Mouse (Mus musculus): ENCODE data around the gene Kpna7. TPM values are rescaled to one million over a fixed set of nuclear protein-coding genes. Genes with fewer than 3 reads are reported as not detected.

The Kpna7 gene
- polyA plus RNA-seq, 1 experiment from 2014 or later = not detected

DNA sequence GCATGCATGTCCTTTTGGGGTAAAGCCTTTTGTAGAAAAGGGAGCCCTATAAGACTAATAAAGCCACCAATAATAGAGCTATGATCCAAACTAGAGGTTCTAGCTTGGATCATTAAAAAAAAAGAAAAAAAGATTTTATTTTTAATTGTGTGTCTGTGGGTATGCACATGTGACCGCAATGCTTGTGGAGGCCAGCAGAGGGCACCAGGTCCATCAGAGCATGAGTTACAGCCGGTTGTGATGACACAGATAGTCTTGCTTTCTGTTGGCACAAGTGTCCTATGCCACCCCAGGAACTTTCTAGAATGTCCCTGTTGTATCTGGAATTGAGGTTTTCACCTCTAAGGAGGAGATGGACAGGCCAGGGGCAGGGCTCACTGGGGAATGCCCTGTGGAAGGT is 35.6 kb upstream of the Kpna7 start:
- ATAC-seq (replicated peaks; ENCODE audit: low FRiP score) (no peak), DNase-seq (ENCODE audit: low spot score) (no peak)
- peaks cover 6% of the 10 kb centered on the region; the same call in 1 of the 2 replicates for H3K27me3 ChIP-seq (ENCODE audit: control insufficient read depth, insufficient read depth, low read length)
- peaks cover under 1% of the 10 kb centered on the region; the same call in 1 of the 2 replicates for H3K36me3 ChIP-seq (ENCODE audit: control insufficient read depth, insufficient read depth, low read length)
- no peaks in the 10 kb centered on the region for H3K9me3 ChIP-seq (ENCODE audit: control insufficient read depth, low read length)
- no peak overlapping the region for H3K9ac ChIP-seq (ENCODE audit: low read length)
- H3K4me1 ChIP-seq (replicated peaks; ENCODE audit: control insufficient read depth, insufficient read depth, low read length) = 0 out of 2 replicates have a peak, but pooled peaks cover 2% of the 10 kb centered on the region
- 93% methylated on average over 2 of the region's 2 CpGs for WGBS
- H3K27ac ChIP-seq (ENCODE audit: low read depth, low read length) = no peak overlapping the region
- no peak overlapping the region for H3K4me3 ChIP-seq (ENCODE audit: low read depth, low read length)
- H3K4me2 ChIP-seq (ENCODE audit: low read depth, low read length, severe bottlenecking) = no peak overlapping the region

- Histone ChIP-seq H3K4me3 (ENCODE audit: low read depth, low read length) (no peak overlapping the region), H3K27me3 (ENCODE audit: control insufficient read depth, insufficient read depth, low read length) (peaks cover 9% of the 10 kb centered on the region; the same call in 1 of the 2 replicates), H3K4me1 (replicated peaks; ENCODE audit: control insufficient read depth, insufficient read depth, low read length) (0 out of 2 replicates have a peak, but pooled peaks cover 4% of the 10 kb centered on the region), H3K36me3 (ENCODE audit: control insufficient read depth, insufficient read depth, low read length) (no peaks in the 10 kb centered on the region), H3K27ac (ENCODE audit: low read depth, low read length) (no peak overlapping the region), H3K4me2 (ENCODE audit: low read depth, low read length, severe bottlenecking) (no peak overlapping the region), H3K9ac (ENCODE audit: low read length) (no peak overlapping the region), H3K9me3 (ENCODE audit: control insufficient read depth, low read length) (no peaks in the 10 kb centered on the region)
- 88% methylated on average over 5 of the region's 5 CpGs for WGBS
- ATAC-seq (replicated peaks; ENCODE audit: low FRiP score) = no peak
- no peak for DNase-seq (ENCODE audit: low spot score)
These were observed 34.6 kb upstream of the Kpna7 start for GRCm38 (mm10) chr5:145118461-145118860.

DNA sequence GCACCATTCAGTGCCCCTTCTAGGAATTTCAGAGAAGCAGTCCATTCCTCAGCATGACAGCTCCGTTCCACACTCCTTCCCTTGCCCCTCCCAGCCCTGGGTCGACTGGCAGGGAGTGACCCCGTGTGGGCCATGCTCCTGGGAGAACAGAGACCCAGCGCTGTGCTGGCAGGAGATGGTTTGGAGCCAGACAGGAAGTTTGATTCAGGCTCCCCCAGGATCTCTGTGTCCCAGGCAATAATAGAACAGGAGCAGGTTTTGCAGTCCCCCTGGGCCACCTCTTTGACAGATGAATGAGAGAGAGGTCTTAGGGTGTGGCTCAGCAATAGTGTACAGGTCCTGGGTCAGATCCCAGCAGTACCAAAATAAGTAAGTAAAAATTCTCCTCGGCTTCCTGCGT is 34.2 kb upstream of the Kpna7 start:
- no peak overlapping the region for H3K27ac ChIP-seq (ENCODE audit: low read depth, low read length)
- peaks cover 9% of the 10 kb centered on the region; the same call in 1 of the 2 replicates for H3K27me3 ChIP-seq (ENCODE audit: control insufficient read depth, insufficient read depth, low read length)
- DNase-seq (ENCODE audit: low spot score) (no peak), ATAC-seq (replicated peaks; ENCODE audit: low FRiP score) (no peak)
- no peaks in the 10 kb centered on the region for H3K36me3 ChIP-seq (ENCODE audit: control insufficient read depth, insufficient read depth, low read length)
- no peak overlapping the region for H3K4me2 ChIP-seq (ENCODE audit: low read depth, low read length, severe bottlenecking)
- H3K4me3 ChIP-seq (ENCODE audit: low read depth, low read length) = no peak overlapping the region
- H3K9me3 ChIP-seq (ENCODE audit: control insufficient read depth, low read length) = no peaks in the 10 kb centered on the region
- H3K4me1 ChIP-seq (replicated peaks; ENCODE audit: control insufficient read depth, insufficient read depth, low read length) = 0 out of 2 replicates have a peak, but pooled peaks cover 4% of the 10 kb centered on the region
- H3K9ac ChIP-seq (ENCODE audit: low read length) = no peak overlapping the region
- WGBS = 72% methylated on average over 6 of the region's 6 CpGs

DNA sequence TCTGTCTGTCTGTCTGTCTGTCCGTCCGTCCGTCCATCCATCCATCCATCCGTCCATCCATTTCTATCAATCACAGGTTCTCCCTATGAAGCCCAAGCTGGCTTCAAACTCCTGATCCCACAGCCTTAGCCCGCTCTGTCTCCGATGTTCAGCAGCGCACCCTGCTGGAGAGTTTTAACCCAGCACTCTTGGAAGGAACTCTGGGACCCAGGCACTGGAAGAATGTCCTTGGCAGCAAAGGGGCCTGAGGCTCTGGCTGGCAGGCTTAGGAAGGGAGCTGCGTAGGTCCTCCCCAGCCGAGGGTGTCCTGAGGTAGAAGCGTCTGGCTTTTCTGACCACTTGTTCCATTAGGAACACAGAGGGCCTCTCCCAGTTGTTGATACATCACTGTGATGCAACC is 33.1 kb upstream of the Kpna7 start:
- no peak for ATAC-seq (replicated peaks; ENCODE audit: low FRiP score)
- no peak overlapping the region for H3K27ac ChIP-seq (ENCODE audit: low read depth, low read length)
- DNase-seq (ENCODE audit: low spot score) = peak; percentile 75
- 40% methylated on average over 10 of the region's 10 CpGs for WGBS
- no peak overlapping the region for H3K4me3 ChIP-seq (ENCODE audit: low read depth, low read length)
- H3K4me2 ChIP-seq (ENCODE audit: low read depth, low read length, severe bottlenecking) = no peak overlapping the region
- H3K27me3 ChIP-seq (ENCODE audit: control insufficient read depth, insufficient read depth, low read length) = peaks cover 9% of the 10 kb centered on the region; the same call in 1 of the 2 replicates
- no peaks in the 10 kb centered on the region for H3K36me3 ChIP-seq (ENCODE audit: control insufficient read depth, insufficient read depth, low read length)
- H3K9ac ChIP-seq (ENCODE audit: low read length) = no peak overlapping the region
- H3K4me1 ChIP-seq (replicated peaks; ENCODE audit: control insufficient read depth, insufficient read depth, low read length) = 0 out of 2 replicates have a peak, but pooled peaks cover 4% of the 10 kb centered on the region
- no peaks in the 10 kb centered on the region for H3K9me3 ChIP-seq (ENCODE audit: control insufficient read depth, low read length)

DNA sequence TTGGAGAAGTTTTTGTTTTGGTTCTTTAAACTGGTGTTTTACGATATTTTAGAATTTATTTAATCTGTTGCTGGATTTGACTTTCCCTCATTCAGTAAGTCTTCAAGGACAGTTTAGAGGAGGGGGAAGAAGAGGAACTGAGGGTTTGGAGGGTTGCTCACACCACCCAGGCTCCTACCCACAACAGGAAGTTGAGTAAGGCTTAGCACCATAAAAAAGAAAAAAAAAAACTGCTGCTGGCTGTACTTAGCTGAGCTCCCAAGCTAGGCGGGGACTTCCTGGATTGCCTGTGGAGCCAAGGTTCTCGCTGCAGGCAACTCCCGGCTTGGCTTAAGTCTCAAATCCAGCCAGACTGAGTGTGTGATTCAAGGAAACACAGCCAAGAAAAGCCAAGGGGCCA is 32.5 kb upstream of the Kpna7 start:
- 65% methylated on average over 4 of the region's 4 CpGs for WGBS
- no peak for ATAC-seq (replicated peaks; ENCODE audit: low FRiP score)

DNA sequence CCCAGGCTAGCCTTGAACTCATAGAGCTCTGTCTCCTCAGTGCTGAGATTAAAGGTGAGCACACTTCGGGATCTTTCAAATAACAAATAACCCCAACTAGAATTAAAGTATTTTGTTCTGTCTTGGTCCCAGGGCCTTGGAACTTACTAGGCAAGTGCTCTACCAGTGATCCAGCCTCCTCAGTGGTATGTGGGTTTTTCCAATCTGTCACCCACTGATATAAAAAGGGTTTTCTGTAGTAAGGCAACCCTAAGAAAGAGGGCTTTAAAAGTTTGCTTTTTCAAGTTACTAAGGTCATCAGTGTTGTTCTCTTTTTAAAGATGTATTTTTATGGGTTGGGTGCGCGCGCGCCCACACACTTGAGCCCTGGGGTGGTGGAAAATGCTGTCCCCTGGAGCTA is 31.9 kb upstream of the Kpna7 start:
- ATAC-seq (replicated peaks; ENCODE audit: low FRiP score) (no peak), DNase-seq (ENCODE audit: low spot score) (no peak)
- H3K4me1 ChIP-seq (replicated peaks; ENCODE audit: control insufficient read depth, insufficient read depth, low read length) = 0 out of 2 replicates have a peak, but pooled peaks cover 4% of the 10 kb centered on the region
- no peak overlapping the region for H3K4me2 ChIP-seq (ENCODE audit: low read depth, low read length, severe bottlenecking)
- no peak overlapping the region for H3K27ac ChIP-seq (ENCODE audit: low read depth, low read length)
- 93% methylated on average over 5 of the region's 5 CpGs for WGBS
- no peak overlapping the region for H3K9ac ChIP-seq (ENCODE audit: low read length)
- H3K27me3 ChIP-seq (ENCODE audit: control insufficient read depth, insufficient read depth, low read length) = peaks cover 9% of the 10 kb centered on the region; the same call in 1 of the 2 replicates
- H3K9me3 ChIP-seq (ENCODE audit: control insufficient read depth, low read length) = no peaks in the 10 kb centered on the region
- H3K36me3 ChIP-seq (ENCODE audit: control insufficient read depth, insufficient read depth, low read length) = no peaks in the 10 kb centered on the region
- no peak overlapping the region for H3K4me3 ChIP-seq (ENCODE audit: low read depth, low read length)

More for the DNA sequence above, 32.5 kb upstream of the Kpna7 start:
- Histone ChIP-seq H3K4me1 (replicated peaks; ENCODE audit: control insufficient read depth, insufficient read depth, low read length) (0 out of 2 replicates have a peak, but pooled peaks cover 4% of the 10 kb centered on the region), H3K4me2 (ENCODE audit: low read depth, low read length, severe bottlenecking) (no peak overlapping the region), H3K4me3 (ENCODE audit: low read depth, low read length) (no peak overlapping the region), H3K27ac (ENCODE audit: low read depth, low read length) (no peak overlapping the region), H3K27me3 (ENCODE audit: control insufficient read depth, insufficient read depth, low read length) (peaks cover 9% of the 10 kb centered on the region; the same call in 1 of the 2 replicates), H3K36me3 (ENCODE audit: control insufficient read depth, insufficient read depth, low read length) (no peaks in the 10 kb centered on the region), H3K9ac (ENCODE audit: low read length) (no peak overlapping the region), H3K9me3 (ENCODE audit: control insufficient read depth, low read length) (no peaks in the 10 kb centered on the region)
- DNase-seq (ENCODE audit: low spot score) = no peak

GRCm38 (mm10) chr5:145114606-145115473 is 31.0 kb upstream of the Kpna7 start:
- WGBS = 20% methylated on average over 38 of the region's 40 CpGs
- peaks cover 9% of the 10 kb centered on the region; the same call in 1 of the 2 replicates for H3K27me3 ChIP-seq (ENCODE audit: control insufficient read depth, insufficient read depth, low read length)
- no peaks in the 10 kb centered on the region for H3K9me3 ChIP-seq (ENCODE audit: control insufficient read depth, low read length)
- no peaks in the 10 kb centered on the region for H3K36me3 ChIP-seq (ENCODE audit: control insufficient read depth, insufficient read depth, low read length)
- no peak overlapping the region for H3K27ac ChIP-seq (ENCODE audit: low read depth, low read length)
- peak overlapping the region; percentile 47 for H3K4me3 ChIP-seq (ENCODE audit: low read depth, low read length)
- peak overlapping the region; percentile 68 for H3K4me2 ChIP-seq (ENCODE audit: low read depth, low read length, severe bottlenecking)
- peak; percentile 63 for DNase-seq (ENCODE audit: low spot score)
- no peak for ATAC-seq (replicated peaks; ENCODE audit: low FRiP score)
- H3K4me1 ChIP-seq (replicated peaks; ENCODE audit: control insufficient read depth, insufficient read depth, low read length) = 0 out of 2 replicates have a peak, but pooled peaks cover 4% of the 10 kb centered on the region
- peak overlapping the region; percentile 53; the same call in 1 of the 2 replicates for H3K9ac ChIP-seq (ENCODE audit: low read length)

- no peaks in the 10 kb centered on the region for H3K9me3 ChIP-seq (ENCODE audit: control insufficient read depth, low read length)
- H3K27me3 ChIP-seq (ENCODE audit: control insufficient read depth, insufficient read depth, low read length) = peaks cover 9% of the 10 kb centered on the region; the same call in 1 of the 2 replicates
- ATAC-seq (replicated peaks; ENCODE audit: low FRiP score) (peak; percentile 77), DNase-seq (ENCODE audit: low spot score) (peak; percentile 82)
- H3K4me1 ChIP-seq (replicated peaks; ENCODE audit: control insufficient read depth, insufficient read depth, low read length) = 0 out of 2 replicates have a peak, but pooled peaks cover 4% of the 10 kb centered on the region
- under 1% methylated on average over 50 of the region's 53 CpGs for WGBS
- peak within 1 kb of the TSS; percentile 68 for H3K4me2 ChIP-seq (ENCODE audit: low read depth, low read length, severe bottlenecking)
- H3K36me3 ChIP-seq (ENCODE audit: control insufficient read depth, insufficient read depth, low read length) = peaks cover 3% of the 10 kb centered on the region; the same call in 1 of the 2 replicates
- H3K9ac ChIP-seq (ENCODE audit: low read length) = peak within 1 kb of the TSS; percentile 53; the same call in 1 of the 2 replicates
- peak within 1 kb of the TSS; percentile 47 for H3K4me3 ChIP-seq (ENCODE audit: low read depth, low read length)
- H3K27ac ChIP-seq (ENCODE audit: low read depth, low read length) = no peak within 1 kb of the TSS; the same call in 1 of the 2 replicates
These were observed 30.3 kb upstream of the Kpna7 start, which contains the start of gene Arpc1b for GRCm38 (mm10) chr5:145114071-145114605. Arpc1b (plus strand) TSS chr5:145114215.
